Mouse (Mus musculus): Measurements from ENCODE around the gene Tspan15. TPM values are rescaled to one million over a fixed set of nuclear protein-coding genes. Genes with fewer than 3 reads are reported as not detected.

Tspan15 gene
- 52.3 and 86.1 TPM in 2 replicates for polyA plus RNA-seq (2012; rRNA removed; ENCODE audit: low replicate concordance)

GRCm38 (mm10) chr10:62230708-62231394 lies at the start of gene Tspan15:
Gene Tspan15, minus strand, starts transcription at chr10:62231251.

GRCm38 (mm10) chr10:62252000-62252488 lies 21.0 kb upstream of the Tspan15 start, which contains the start of gene Tacr2:
Gene Tacr2, plus strand, starts transcription at chr10:62252438.

GRCm38 (mm10) chr10:62143820-62144219 lies 87.2 kb downstream of the Tspan15 start, which contains the start of gene Fam241b:
Gene Fam241b, minus strand, starts transcription at chr10:62143920.

Other genes with a start within 250 kb of the Tspan15 start
- gene Neurog3, start 98.2 kb downstream of the Tspan15 start, polyA plus RNA-seq (2012; rRNA removed; ENCODE audit: low replicate concordance): not detected in 2 replicates
- 1.9 and 4.6 TPM in 2 replicates for gene Fam241b, start 87.3 kb downstream of the Tspan15 start, polyA plus RNA-seq (2012; rRNA removed; ENCODE audit: low replicate concordance)
- gene Tacr2, start 21.2 kb upstream of the Tspan15 start, polyA plus RNA-seq (2012; rRNA removed; ENCODE audit: low replicate concordance): 0.04 TPM in 1 of 2 replicates, not detected in the other
- gene Hk1, start 148.7 kb upstream of the Tspan15 start, polyA plus RNA-seq (2012; rRNA removed; ENCODE audit: low replicate concordance): 17.7 and 40.6 TPM in 2 replicates
- gene Hkdc1, start 191.2 kb upstream of the Tspan15 start, polyA plus RNA-seq (2012; rRNA removed; ENCODE audit: low replicate concordance): 0.10 and 0.14 TPM in 2 replicates
- 0.06 and 0.24 TPM in 2 replicates for gene 4930507D05Rik, start 218.2 kb upstream of the Tspan15 start, polyA plus RNA-seq (2012; rRNA removed; ENCODE audit: low replicate concordance)
- gene Supv3l1, start 218.5 kb upstream of the Tspan15 start, polyA plus RNA-seq (2012; rRNA removed; ENCODE audit: low replicate concordance): 24.0 and 26.5 TPM in 2 replicates